Mouse (Mus musculus): Measurements from ENCODE around the gene Sema6d. TPM values are rescaled to one million over a fixed set of nuclear protein-coding genes. Genes with fewer than 3 reads are reported as not detected.

The Sema6d gene
- total and polyA plus RNA-seq, 2 experiments from 2014 or later: 22.5 to 65.1 TPM

DNA sequence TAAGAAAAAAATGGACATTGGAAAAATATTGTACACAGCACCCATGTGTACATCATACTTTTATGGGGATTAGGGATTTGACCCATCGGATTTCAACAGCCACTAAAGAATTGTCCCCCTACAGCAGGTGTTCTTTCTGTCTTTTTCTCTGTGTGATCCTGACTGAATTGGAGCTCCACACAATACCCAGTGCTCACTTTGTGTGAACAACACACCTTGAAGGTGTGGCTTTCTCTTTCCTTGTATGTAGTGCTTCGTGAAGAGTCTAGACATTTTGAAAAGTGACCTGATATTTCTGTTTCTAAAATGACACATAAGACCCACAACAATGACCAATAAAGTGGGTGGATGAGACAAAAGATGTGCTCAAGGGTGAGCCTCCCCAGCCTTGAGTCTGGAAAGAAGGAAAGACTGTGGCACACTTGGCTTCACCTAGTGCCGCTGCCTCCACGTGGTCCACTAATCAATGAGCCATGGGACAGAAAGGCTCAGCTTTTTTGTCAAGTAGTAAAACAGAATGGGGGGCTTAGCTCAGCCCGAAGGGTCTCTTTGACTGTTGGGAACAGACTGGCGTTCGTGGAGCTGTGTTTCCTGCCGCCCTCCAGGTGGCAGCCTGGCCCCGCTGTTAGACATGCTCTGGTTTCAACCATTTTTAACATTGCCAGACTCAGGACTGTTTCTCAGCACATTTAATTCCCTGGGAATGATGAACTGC, 10.9 kb downstream of the Sema6d start:
- 11% methylated on average over 9 of the region's 9 CpGs for WGBS
- ATAC-seq: peak; percentile 95
- H3K9ac ChIP-seq: no peak overlapping the region; the same call in 1 of the 2 replicates

DNA sequence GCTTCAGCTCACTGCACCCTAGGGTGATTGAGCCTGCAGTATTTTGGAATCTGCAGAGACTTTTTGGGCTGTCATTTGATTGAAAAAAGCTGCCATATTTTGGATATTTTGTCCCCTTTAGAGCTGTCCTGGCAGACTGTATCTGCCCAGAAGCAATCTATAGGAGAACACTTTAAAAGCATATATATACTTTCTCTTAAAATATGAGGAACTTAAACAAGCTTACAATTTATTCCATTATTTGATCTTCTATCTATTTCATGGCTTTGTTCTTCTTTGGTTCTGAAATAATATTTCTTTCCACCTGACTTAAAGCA, 11.4 kb downstream of the Sema6d start:
- no peak for TF ChIP-seq CTCF (IDR thresholded peaks at IDR 0.05; ENCODE audit: low read depth)
- ATAC-seq: no peak
- no peak overlapping the region; the same call in 1 of the 2 replicates for H3K4me2 ChIP-seq (ENCODE audit: low read depth)
- H3K4me3 ChIP-seq (ENCODE audit: low read depth, low read length): no peak overlapping the region
- no peaks in the 10 kb centered on the region for H3K27me3 ChIP-seq (ENCODE audit: insufficient read depth, low read length)
- no peak overlapping the region for H3K9ac ChIP-seq
- H3K27ac ChIP-seq (ENCODE audit: low read depth, low read length): no peak overlapping the region
- 0 out of 2 replicates have a peak, but pooled peaks cover 16% of the 10 kb centered on the region for H3K4me1 ChIP-seq (ENCODE audit: insufficient read depth)
- DNase-seq: no peak
- no peaks in the 10 kb centered on the region for H3K36me3 ChIP-seq (ENCODE audit: insufficient read depth)
- H3K9me3 ChIP-seq (ENCODE audit: low read length): no peaks in the 10 kb centered on the region

More for the DNA sequence above, 10.9 kb downstream of the Sema6d start:
- no peaks in the 10 kb centered on the region for H3K9me3 ChIP-seq (ENCODE audit: low read length)
- TF ChIP-seq CTCF (IDR thresholded peaks at IDR 0.05; ENCODE audit: low read depth): peak; percentile 92
- H3K36me3 ChIP-seq (ENCODE audit: insufficient read depth): no peaks in the 10 kb centered on the region
- H3K4me1 ChIP-seq (ENCODE audit: insufficient read depth): 0 out of 2 replicates have a peak, but pooled peaks cover 16% of the 10 kb centered on the region
- H3K4me2 ChIP-seq (ENCODE audit: low read depth): no peak overlapping the region; the same call in 1 of the 2 replicates
- peak; percentile 89 for DNase-seq
- no peak overlapping the region for H3K4me3 ChIP-seq (ENCODE audit: low read depth, low read length)
- H3K27me3 ChIP-seq (ENCODE audit: insufficient read depth, low read length): no peaks in the 10 kb centered on the region
- H3K27ac ChIP-seq (ENCODE audit: low read depth, low read length): 0 out of 2 replicates have a peak overlapping the region, but pooled peaks have one; percentile 51

DNA sequence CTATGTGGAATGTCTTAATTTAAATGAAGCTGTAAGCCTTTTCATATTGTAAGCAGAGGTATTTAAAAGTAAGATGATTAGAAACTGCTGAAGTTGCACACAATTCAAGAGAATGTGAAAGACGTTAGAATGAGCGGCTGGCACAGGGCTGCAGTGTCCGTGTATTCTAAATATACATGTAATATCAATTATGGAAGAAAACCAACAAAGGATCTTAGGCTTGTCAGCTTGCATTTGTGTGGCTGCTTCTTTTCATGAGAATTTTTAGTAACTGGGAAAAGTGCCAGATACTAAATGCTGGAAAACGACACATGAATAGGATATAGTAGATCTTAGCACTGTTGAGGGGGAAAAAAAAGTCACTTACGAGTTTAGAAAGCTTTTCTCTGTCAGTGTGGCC, 11.8 kb downstream of the Sema6d start:
- WGBS: 14% methylated on average over 5 of the region's 5 CpGs
- Histone ChIP-seq H3K9me3 (ENCODE audit: low read length) (no peaks in the 10 kb centered on the region), H3K4me3 (ENCODE audit: low read depth, low read length) (no peak overlapping the region), H3K36me3 (ENCODE audit: insufficient read depth) (no peaks in the 10 kb centered on the region), H3K4me2 (ENCODE audit: low read depth) (0 out of 2 replicates have a peak overlapping the region, but pooled peaks have one; percentile 9), H3K27ac (ENCODE audit: low read depth, low read length) (no peak overlapping the region), H3K4me1 (ENCODE audit: insufficient read depth) (0 out of 2 replicates have a peak, but pooled peaks cover 16% of the 10 kb centered on the region), H3K27me3 (ENCODE audit: insufficient read depth, low read length) (no peaks in the 10 kb centered on the region), H3K9ac (0 out of 2 replicates have a peak overlapping the region, but pooled peaks have one; percentile 2)
- no peak for TF ChIP-seq CTCF (IDR thresholded peaks at IDR 0.05; ENCODE audit: low read depth)
- ATAC-seq: peak; percentile 52; the same call in 1 of the 2 replicates
- DNase-seq: peak; percentile 73

DNA sequence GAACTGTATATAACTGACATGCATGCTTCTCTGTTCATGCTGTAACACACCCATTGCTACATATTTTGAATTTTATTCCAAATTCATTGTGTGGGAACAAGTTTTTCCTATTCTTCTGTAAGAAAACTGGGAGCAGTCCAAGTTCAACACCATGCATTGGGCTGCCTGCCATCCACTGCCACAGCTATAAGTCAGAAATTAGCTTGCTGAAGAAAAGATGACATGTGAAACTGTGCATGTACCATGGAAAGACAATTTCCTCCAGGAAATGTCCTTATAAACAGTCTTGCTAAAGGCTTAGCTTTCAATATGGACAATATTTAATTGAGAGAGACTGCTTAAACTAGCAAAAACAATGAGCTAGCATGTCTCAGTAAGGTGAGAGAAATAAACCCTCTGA, 13.5 kb downstream of the Sema6d start:
- TF ChIP-seq CTCF (IDR thresholded peaks at IDR 0.05; ENCODE audit: low read depth): no peak
- no peak overlapping the region for H3K9ac ChIP-seq
- no peak overlapping the region for H3K4me2 ChIP-seq (ENCODE audit: low read depth)
- H3K27ac ChIP-seq (ENCODE audit: low read depth, low read length): no peak overlapping the region
- H3K4me1 ChIP-seq (ENCODE audit: insufficient read depth): 0 out of 2 replicates have a peak, but pooled peaks cover 16% of the 10 kb centered on the region
- no peaks in the 10 kb centered on the region for H3K9me3 ChIP-seq (ENCODE audit: low read length)
- no peaks in the 10 kb centered on the region for H3K36me3 ChIP-seq (ENCODE audit: insufficient read depth)
- ATAC-seq: no peak
- no peak for DNase-seq
- H3K27me3 ChIP-seq (ENCODE audit: insufficient read depth, low read length): no peaks in the 10 kb centered on the region
- no peak overlapping the region for H3K4me3 ChIP-seq (ENCODE audit: low read depth, low read length)

DNA sequence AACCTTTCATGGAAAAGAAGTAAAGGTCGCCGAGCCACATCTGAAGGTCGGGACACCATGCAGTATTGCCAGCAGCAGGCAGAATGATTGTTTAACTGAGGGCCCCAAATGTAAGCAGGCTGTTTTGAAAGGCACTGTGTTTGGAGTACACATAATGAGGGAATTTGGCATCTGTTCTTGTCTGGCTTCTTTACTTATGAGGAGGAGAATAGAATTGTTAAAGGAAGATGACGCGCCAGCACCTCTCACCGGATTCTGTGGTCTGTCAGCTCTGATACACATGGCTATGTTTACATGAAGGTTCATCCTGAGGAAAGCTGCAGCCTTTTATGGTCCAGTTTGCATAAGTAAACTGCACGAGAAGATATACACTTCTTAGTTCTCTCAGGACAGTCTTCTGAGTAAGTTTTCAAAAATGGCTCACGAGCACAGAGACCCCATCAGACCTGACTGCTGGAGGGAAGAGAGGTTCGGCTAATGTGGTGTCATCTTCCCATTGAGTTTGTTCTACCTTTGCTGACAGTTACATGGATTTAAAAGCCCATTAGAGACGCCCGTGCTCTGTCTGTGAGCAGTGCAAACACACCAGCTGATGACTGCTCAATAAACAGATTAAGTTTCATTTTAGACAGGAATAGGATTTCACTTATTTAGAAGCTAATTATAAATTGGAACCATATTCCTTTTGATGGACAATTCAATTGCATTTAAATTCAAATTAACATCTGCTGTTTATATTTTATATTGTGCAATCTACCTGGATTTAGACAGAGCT, 28.9 kb downstream of the Sema6d start:
- H3K4me1 ChIP-seq (ENCODE audit: insufficient read depth): no peaks in the 10 kb centered on the region; the same call in 1 of the 2 replicates
- no peaks in the 10 kb centered on the region for H3K9me3 ChIP-seq (ENCODE audit: low read length)
- no peak overlapping the region for H3K4me3 ChIP-seq (ENCODE audit: low read depth, low read length)
- ATAC-seq (peak; percentile 29; the same call in 1 of the 2 replicates), DNase-seq (peak; percentile 12)
- no peaks in the 10 kb centered on the region for H3K36me3 ChIP-seq (ENCODE audit: insufficient read depth)
- H3K9ac ChIP-seq: no peak overlapping the region
- H3K27ac ChIP-seq (ENCODE audit: low read depth, low read length): no peak overlapping the region
- 33% methylated on average over 11 of the region's 11 CpGs for WGBS
- H3K27me3 ChIP-seq (ENCODE audit: insufficient read depth, low read length): no peaks in the 10 kb centered on the region
- no peak for TF ChIP-seq CTCF (IDR thresholded peaks at IDR 0.05; ENCODE audit: low read depth)
- no peak overlapping the region for H3K4me2 ChIP-seq (ENCODE audit: low read depth)

DNA sequence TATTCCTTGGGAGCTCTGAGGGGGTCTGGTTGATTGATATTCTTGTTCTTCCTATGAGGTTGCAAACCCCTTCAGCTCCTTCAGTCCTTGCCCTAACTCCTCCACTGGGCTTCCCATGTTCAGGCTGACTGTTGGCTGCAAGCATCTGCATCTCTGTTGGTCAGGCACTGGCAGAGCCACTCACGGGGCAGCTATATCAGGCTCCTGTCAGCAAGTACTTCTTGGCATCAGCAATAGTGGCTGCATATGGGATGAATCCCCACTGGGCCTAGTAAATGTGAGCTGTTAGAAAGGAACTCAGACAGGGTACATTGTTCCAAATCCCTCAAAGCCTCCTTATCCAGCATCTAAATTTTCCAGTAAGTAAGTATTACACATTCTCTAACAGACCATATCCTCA, 30.6 kb downstream of the Sema6d start:
- TF ChIP-seq CTCF (IDR thresholded peaks at IDR 0.05; ENCODE audit: low read depth): no peak
- 75% methylated on average over 1 of the region's 1 CpGs for WGBS
- H3K4me3 ChIP-seq (ENCODE audit: low read depth, low read length): no peak overlapping the region

DNA sequence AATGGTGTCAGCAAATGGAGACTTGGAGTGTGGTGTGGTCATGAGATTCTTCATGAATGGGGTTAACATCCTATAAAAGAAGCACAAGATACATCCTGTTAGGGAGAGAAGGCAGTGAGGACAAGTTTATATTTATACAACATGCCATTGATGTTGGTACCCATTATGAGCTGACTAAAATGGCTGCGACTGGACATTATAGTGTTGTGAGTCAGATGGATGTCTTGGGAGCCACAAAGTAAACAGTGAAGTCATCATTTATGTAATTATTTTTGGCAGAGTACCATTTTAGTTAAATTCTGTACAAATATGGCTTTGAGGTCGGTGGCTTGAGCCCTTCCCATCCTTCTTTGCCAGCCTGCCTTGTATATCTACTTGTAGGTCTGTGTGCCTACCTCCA, 31.8 kb downstream of the Sema6d start:
- Histone ChIP-seq H3K4me3 (ENCODE audit: low read depth, low read length) (no peak overlapping the region), H3K4me1 (ENCODE audit: insufficient read depth) (no peaks in the 10 kb centered on the region; the same call in 1 of the 2 replicates), H3K36me3 (ENCODE audit: insufficient read depth) (no peaks in the 10 kb centered on the region), H3K27me3 (ENCODE audit: insufficient read depth, low read length) (no peaks in the 10 kb centered on the region), H3K9ac (no peak overlapping the region), H3K27ac (ENCODE audit: low read depth, low read length) (no peak overlapping the region), H3K4me2 (ENCODE audit: low read depth) (no peak overlapping the region), H3K9me3 (ENCODE audit: low read length) (no peaks in the 10 kb centered on the region)
- WGBS: 77% methylated on average over 2 of the region's 2 CpGs
- TF ChIP-seq CTCF (IDR thresholded peaks at IDR 0.05; ENCODE audit: low read depth): no peak
- DNase-seq (no peak), ATAC-seq (no peak)

More for the DNA sequence above, 30.6 kb downstream of the Sema6d start:
- Histone ChIP-seq H3K9me3 (ENCODE audit: low read length) (no peaks in the 10 kb centered on the region), H3K4me2 (ENCODE audit: low read depth) (no peak overlapping the region), H3K27me3 (ENCODE audit: insufficient read depth, low read length) (no peaks in the 10 kb centered on the region), H3K4me1 (ENCODE audit: insufficient read depth) (no peaks in the 10 kb centered on the region; the same call in 1 of the 2 replicates), H3K27ac (ENCODE audit: low read depth, low read length) (no peak overlapping the region), H3K9ac (no peak overlapping the region), H3K36me3 (ENCODE audit: insufficient read depth) (no peaks in the 10 kb centered on the region)
- ATAC-seq (no peak), DNase-seq (no peak)

All from forebrain, postnatal 0 days (tissue).